Mouse (Mus musculus) stomach, embryonic 15.5 days (tissue): ENCODE results near the gene Msantd2. TPM values are rescaled to one million over a fixed set of nuclear protein-coding genes. Genes with fewer than 3 reads are reported as not detected.

Source experiments
- ATAC-seq: fragments of 200-750 bp; cut with Nextera tagmentation; 2 replicates; pipeline ENCODE4 v1.8.0; 2017; ENCODE audit warnings: low read depth, moderate number of reproducible peaks, moderate TSS enrichment; ENCODE audit not compliant: insufficient read depth, low FRiP score
- H3K27ac ChIP-seq: fragments of 300-500 bp; sonication (generic); 2 replicates; pipeline ENCODE4 v1.5.1; 2015; ENCODE audit warnings: mild to moderate bottlenecking, inconsistent platforms
- H3K27me3 ChIP-seq: fragments of 300-500 bp; sonication (generic); replicated peaks from 2 replicates; pipeline ENCODE4 v1.6.1; 2015; ENCODE audit warnings: inconsistent platforms
- H3K36me3 ChIP-seq: fragments of 300-500 bp; sonication (generic); 2 replicates; pipeline ENCODE4 v1.6.1; 2015; ENCODE audit warnings: inconsistent platforms
- H3K4me1 ChIP-seq: fragments of 300-500 bp; sonication (generic); 2 replicates; pipeline ENCODE4 v1.6.1; 2015; ENCODE audit warnings: inconsistent platforms
- H3K4me2 ChIP-seq: fragments of 300-500 bp; sonication (generic); 2 replicates; pipeline ENCODE4 v1.6.1; 2015; ENCODE audit warnings: mild to moderate bottlenecking, inconsistent platforms
- H3K4me3 ChIP-seq: fragments of 300-500 bp; sonication (generic); replicated peaks from 2 replicates; pipeline ENCODE4 v1.5.1; 2015; ENCODE audit warnings: inconsistent platforms
- H3K9ac ChIP-seq: fragments of 300-500 bp; sonication (generic); 2 replicates; pipeline ENCODE4 v1.6.1; 2015; ENCODE audit warnings: inconsistent platforms
- H3K9me3 ChIP-seq: fragments of 300-500 bp; sonication (generic); 2 replicates; pipeline ENCODE4 v1.6.1; 2016; ENCODE audit warnings: inconsistent platforms
- WGBS: fragments of 180-500 bp; shearing (Covaris S2); methylation state at CpG from one replicate; pipeline ENCODE4 v1.1.7; 2015; 5-methylcytosine and 5-hydroxymethylcytosine counted together
- polyA plus RNA-seq: library from polyadenylated mRNA; unstranded; fragments of >200 nt; fragmentation: Nextera tagmentation; extraction: Ambion mirVana; gene quantifications from 2 replicates; pipeline ENCODE4 v1.2.1, GENCODE M21; 2015

Msantd2 gene
- polyA plus RNA-seq, 1 experiment from 2014 or later = 24.8 TPM

GRCm38 (mm10) chr9:37506023-37506422 is 16.9 kb downstream of the Msantd2 start:
- H3K9me3 ChIP-seq = no peaks in the 10 kb centered on the region
- H3K9ac ChIP-seq = no peak overlapping the region
- 61% methylated on average over 1 of the region's 1 CpGs for WGBS
- no peaks in the 10 kb centered on the region for H3K36me3 ChIP-seq
- H3K4me1 ChIP-seq = no peaks in the 10 kb centered on the region
- H3K27me3 ChIP-seq = no peaks in the 10 kb centered on the region
- no peak overlapping the region for H3K4me2 ChIP-seq
- H3K4me3 ChIP-seq = no peak overlapping the region
- no peak overlapping the region for H3K27ac ChIP-seq
- no peak for ATAC-seq

GRCm38 (mm10) chr9:37512097-37512496 is 23.0 kb downstream of the Msantd2 start:
- Histone ChIP-seq H3K27ac (no peak overlapping the region), H3K4me2 (no peak overlapping the region), H3K4me3 (no peak overlapping the region), H3K27me3 (no peaks in the 10 kb centered on the region), H3K9me3 (no peaks in the 10 kb centered on the region), H3K36me3 (no peaks in the 10 kb centered on the region), H3K9ac (no peak overlapping the region), H3K4me1 (0 out of 2 replicates have a peak, but pooled peaks cover 3% of the 10 kb centered on the region)
- 88% methylated on average over 2 of the region's 2 CpGs for WGBS
- no peak for ATAC-seq

- 63% methylated on average over 3 of the region's 3 CpGs for WGBS
- Histone ChIP-seq H3K27me3 (no peaks in the 10 kb centered on the region), H3K9me3 (no peaks in the 10 kb centered on the region), H3K9ac (no peak overlapping the region), H3K27ac (no peak overlapping the region), H3K4me2 (no peak overlapping the region), H3K4me3 (no peak overlapping the region), H3K4me1 (0 out of 2 replicates have a peak, but pooled peaks cover 3% of the 10 kb centered on the region), H3K36me3 (no peaks in the 10 kb centered on the region)
- no peak for ATAC-seq
These were observed 25.3 kb downstream of the Msantd2 start for GRCm38 (mm10) chr9:37514456-37514855.

- Histone ChIP-seq H3K27ac (no peak overlapping the region), H3K9ac (no peak overlapping the region), H3K4me1 (0 out of 2 replicates have a peak, but pooled peaks cover 3% of the 10 kb centered on the region), H3K27me3 (no peaks in the 10 kb centered on the region), H3K9me3 (no peaks in the 10 kb centered on the region), H3K4me2 (no peak overlapping the region), H3K36me3 (no peaks in the 10 kb centered on the region), H3K4me3 (no peak overlapping the region)
- WGBS = 71% methylated on average over 1 of the region's 1 CpGs
- ATAC-seq = peak; percentile 56; the same call in 1 of the 2 replicates
These were observed 28.3 kb downstream of the Msantd2 start for GRCm38 (mm10) chr9:37517467-37517866.

- ATAC-seq = no peak
- no peak overlapping the region for H3K9ac ChIP-seq
- WGBS = 92% methylated on average over 8 of the region's 8 CpGs
- no peaks in the 10 kb centered on the region for H3K27me3 ChIP-seq
- H3K4me3 ChIP-seq = no peak overlapping the region
- H3K27ac ChIP-seq = no peak overlapping the region
- no peaks in the 10 kb centered on the region for H3K9me3 ChIP-seq
- 0 out of 2 replicates have a peak, but pooled peaks cover under 1% of the 10 kb centered on the region for H3K4me1 ChIP-seq
- H3K36me3 ChIP-seq = peaks cover 9% of the 10 kb centered on the region; the same call in 1 of the 2 replicates
- H3K4me2 ChIP-seq = no peak overlapping the region
These were observed 29.9 kb downstream of the Msantd2 start for GRCm38 (mm10) chr9:37518991-37519390.

- H3K9ac ChIP-seq = no peak overlapping the region
- no peaks in the 10 kb centered on the region for H3K4me1 ChIP-seq
- peaks cover 13% of the 10 kb centered on the region; the same call in 1 of the 2 replicates for H3K36me3 ChIP-seq
- 86% methylated on average over 2 of the region's 2 CpGs for WGBS
- H3K9me3 ChIP-seq = no peaks in the 10 kb centered on the region
- H3K27me3 ChIP-seq = no peaks in the 10 kb centered on the region
- no peak for ATAC-seq
- H3K4me2 ChIP-seq = no peak overlapping the region
- no peak overlapping the region for H3K27ac ChIP-seq
- no peak overlapping the region for H3K4me3 ChIP-seq
These were observed 30.9 kb downstream of the Msantd2 start for GRCm38 (mm10) chr9:37519995-37520394.

- 83% methylated on average over 2 of the region's 2 CpGs for WGBS
- no peak for ATAC-seq
- no peak overlapping the region for H3K27ac ChIP-seq
- peaks cover 18% of the 10 kb centered on the region; the same call in 1 of the 2 replicates for H3K36me3 ChIP-seq
- H3K4me1 ChIP-seq = peaks cover 17% of the 10 kb centered on the region
- no peaks in the 10 kb centered on the region for H3K9me3 ChIP-seq
- H3K27me3 ChIP-seq = peaks cover 27% of the 10 kb centered on the region
- H3K9ac ChIP-seq = no peak overlapping the region
- H3K4me3 ChIP-seq = no peak overlapping the region
- no peak overlapping the region for H3K4me2 ChIP-seq
These were observed 36.3 kb downstream of the Msantd2 start for GRCm38 (mm10) chr9:37525461-37525860.

GRCm38 (mm10) chr9:37526443-37527395 is 37.6 kb downstream of the Msantd2 start:
- 30% methylated on average over 21 of the region's 21 CpGs for WGBS
- Histone ChIP-seq H3K27me3 (peaks cover 30% of the 10 kb centered on the region), H3K4me3 (0 out of 2 replicates have a peak overlapping the region, but pooled peaks have one; percentile 25), H3K9ac (no peak overlapping the region), H3K9me3 (no peaks in the 10 kb centered on the region), H3K4me1 (peaks cover 27% of the 10 kb centered on the region), H3K27ac (no peak overlapping the region), H3K36me3 (peaks cover 18% of the 10 kb centered on the region; the same call in 1 of the 2 replicates), H3K4me2 (peak overlapping the region; percentile 40)
- no peak for ATAC-seq

GRCm38 (mm10) chr9:37527396-37528224 is 38.5 kb downstream of the Msantd2 start, which contains the start of gene Esam:
Esam (plus strand) TSS chr9:37528078.
- H3K27ac ChIP-seq = peak within 1 kb of the TSS; percentile 21
- peaks cover 30% of the 10 kb centered on the region for H3K27me3 ChIP-seq
- ATAC-seq = no peak
- no peak within 1 kb of the TSS for H3K9ac ChIP-seq
- peaks cover 27% of the 10 kb centered on the region for H3K4me1 ChIP-seq
- peak within 1 kb of the TSS; percentile 40 for H3K4me2 ChIP-seq
- 15% methylated on average over 41 of the region's 41 CpGs for WGBS
- H3K4me3 ChIP-seq = peak within 1 kb of the TSS; percentile 25
- no peaks in the 10 kb centered on the region for H3K9me3 ChIP-seq
- peaks cover 18% of the 10 kb centered on the region; the same call in 1 of the 2 replicates for H3K36me3 ChIP-seq

- Histone ChIP-seq H3K4me3 (peak overlapping the region; percentile 25), H3K27ac (peak overlapping the region; percentile 21), H3K4me2 (peak overlapping the region; percentile 40), H3K9ac (no peak overlapping the region), H3K27me3 (peaks cover 30% of the 10 kb centered on the region), H3K4me1 (peaks cover 27% of the 10 kb centered on the region), H3K9me3 (no peaks in the 10 kb centered on the region), H3K36me3 (peaks cover 11% of the 10 kb centered on the region; the same call in 1 of the 2 replicates)
- 42% methylated on average over 9 of the region's 9 CpGs for WGBS
- no peak for ATAC-seq
These were observed 39.3 kb downstream of the Msantd2 start for GRCm38 (mm10) chr9:37528225-37528970.
